Mouse (Mus musculus) forebrain, embryonic 14.5 days (tissue): Measurements from ENCODE around the gene Samd4. TPM values are rescaled to one million over a fixed set of nuclear protein-coding genes. Genes with fewer than 3 reads are reported as not detected.

ENCODE experiments used
- ATAC-seq: fragments of 200-750 bp; cut with Nextera tagmentation; 2 replicates; pipeline ENCODE4 v1.8.0; 2017; ENCODE audit warnings: mild to moderate bottlenecking, moderate library complexity
- DNase-seq: peaks from one replicate; pipeline ENCODE4 v3.0.0-alpha.2; 2015; ENCODE audit warnings: low spot score
- H3K27ac ChIP-seq: fragments of 300-500 bp; sonication (generic); 2 replicates; pipeline ENCODE4 v1.5.1; 2014; ENCODE audit warnings: low read depth, mild to moderate bottlenecking, control low read depth, low read length, moderate library complexity
- H3K27me3 ChIP-seq: fragments of 300-500 bp; sonication (generic); replicated peaks from 2 replicates; pipeline ENCODE4 v1.6.1; 2014; ENCODE audit warnings: low read length, control low read depth, mixed read lengths; ENCODE audit not compliant: control insufficient read depth, insufficient read depth
- H3K36me3 ChIP-seq: fragments of 300-500 bp; sonication (generic); 2 replicates; pipeline ENCODE4 v1.6.1; 2014; ENCODE audit warnings: low read length, control low read depth; ENCODE audit not compliant: control insufficient read depth, insufficient read depth
- H3K4me1 ChIP-seq: fragments of 300-500 bp; sonication (generic); 2 replicates; pipeline ENCODE4 v1.6.1; 2014; ENCODE audit warnings: antibody characterized with exemption, low read length, control low read depth; ENCODE audit not compliant: control insufficient read depth, insufficient read depth
- H3K4me2 ChIP-seq: fragments of 300-500 bp; sonication (generic); 2 replicates; pipeline ENCODE4 v1.6.1; 2014; ENCODE audit warnings: mild to moderate bottlenecking, control low read depth, low read length
- H3K4me3 ChIP-seq: fragments of 300-500 bp; sonication (generic); 2 replicates; pipeline ENCODE4 v1.5.1; 2014; ENCODE audit warnings: low read depth, low read length, control low read depth
- H3K9ac ChIP-seq: fragments of 300-500 bp; sonication (generic); 2 replicates; pipeline ENCODE4 v1.6.1; 2014; ENCODE audit warnings: mild to moderate bottlenecking, low read length, control low read depth, moderate library complexity
- H3K9me3 ChIP-seq: fragments of 300-500 bp; sonication (generic); replicated peaks from 2 replicates; pipeline ENCODE4 v1.6.1; 2016; ENCODE audit warnings: low read length, control low read depth, mixed read lengths; ENCODE audit not compliant: control insufficient read depth
- WGBS: fragments of 180-500 bp; shearing (Covaris S2); extraction: QIAGEN DNeasy Blood & Tissue Kit; methylation state at CpG from one replicate; pipeline ENCODE4 v1.1.7; 2014; 5-methylcytosine and 5-hydroxymethylcytosine counted together
- polyA plus RNA-seq: library from polyadenylated mRNA; unstranded; fragments of >200 nt; fragmentation: Nextera tagmentation; extraction: Ambion mirVana; gene quantifications from 2 replicates; pipeline ENCODE4 v1.2.1, GENCODE M21; 2014

Samd4 gene
- polyA plus RNA-seq, 1 experiment from 2014 or later, result 3.6 TPM

DNA sequence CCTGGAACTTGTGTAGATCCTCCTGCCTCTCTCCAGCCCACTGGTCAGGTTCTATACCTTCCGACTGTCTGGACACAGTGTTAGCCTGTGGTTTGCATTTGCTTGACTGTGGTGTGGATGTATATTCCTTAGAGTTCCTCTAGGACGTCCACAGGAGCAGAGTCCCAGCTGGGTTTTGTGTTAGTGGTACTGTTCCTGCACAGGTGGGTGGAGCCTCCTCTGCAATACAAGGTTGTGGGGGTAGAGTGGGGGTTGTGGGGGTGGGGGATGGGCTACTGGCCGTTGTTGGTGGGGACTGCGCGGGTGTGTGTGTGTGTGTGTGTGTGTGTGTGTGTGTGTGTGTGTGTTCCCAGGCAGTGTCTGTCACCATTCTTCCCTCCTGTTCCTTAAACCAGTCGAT lies 58.4 kb downstream of the Samd4 start:
- no peak overlapping the region for H3K4me3 ChIP-seq
- ATAC-seq (peak; percentile 41), DNase-seq (no peak)
- H3K27ac ChIP-seq, result no peak overlapping the region
- H3K36me3 ChIP-seq, result no peaks in the 10 kb centered on the region
- peaks cover 15% of the 10 kb centered on the region for H3K4me1 ChIP-seq
- H3K4me2 ChIP-seq, result no peak overlapping the region
- 21% methylated on average over 6 of the region's 6 CpGs for WGBS
- no peaks in the 10 kb centered on the region for H3K9me3 ChIP-seq
- H3K9ac ChIP-seq, result no peak overlapping the region
- no peaks in the 10 kb centered on the region for H3K27me3 ChIP-seq

DNA sequence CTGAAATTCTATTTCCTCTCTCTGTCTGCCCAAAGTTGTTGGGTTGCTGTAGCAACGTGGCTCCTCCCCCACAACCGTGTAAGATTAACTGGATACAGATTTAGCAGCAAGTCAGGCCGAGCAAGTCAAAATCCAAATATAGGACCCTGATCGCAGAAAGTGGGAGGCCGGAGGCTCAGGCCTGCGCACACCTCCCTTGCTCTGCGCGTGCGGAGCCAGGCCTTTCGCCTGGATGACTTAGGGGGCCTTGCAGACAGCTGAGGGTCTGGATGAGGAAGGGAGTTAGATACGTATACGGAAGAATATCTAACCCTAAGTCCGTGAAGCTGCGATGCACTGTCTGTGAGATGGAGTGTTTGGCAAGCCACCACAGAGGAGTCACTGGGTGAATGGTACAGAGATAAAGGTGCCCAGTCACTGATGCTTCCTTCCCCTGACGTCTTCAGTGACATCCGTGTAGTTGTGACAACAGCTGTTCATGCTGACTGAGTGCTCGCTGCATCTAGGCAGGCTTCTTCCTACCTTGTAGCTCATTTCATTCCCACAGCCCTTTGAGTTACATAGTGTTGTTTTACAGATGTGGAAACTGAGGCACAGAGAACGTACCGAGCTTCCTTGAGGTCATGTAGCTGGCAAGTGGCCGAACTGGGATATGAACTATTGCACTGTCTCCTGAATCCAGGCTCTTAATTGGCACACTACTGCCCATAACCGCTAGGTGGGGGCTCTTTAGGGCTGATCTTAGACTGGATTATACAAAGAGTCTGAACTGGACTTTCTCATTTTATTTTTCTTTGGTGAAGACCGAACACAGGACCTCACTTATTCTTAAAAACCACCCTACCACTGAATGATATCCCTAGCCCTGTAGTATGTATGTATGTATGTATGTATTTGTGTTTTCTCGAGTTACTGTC lies 59.5 kb downstream of the Samd4 start:
- H3K36me3 ChIP-seq, result no peaks in the 10 kb centered on the region
- 71% methylated on average over 23 of the region's 23 CpGs for WGBS
- peaks cover 15% of the 10 kb centered on the region for H3K4me1 ChIP-seq
- no peaks in the 10 kb centered on the region for H3K9me3 ChIP-seq
- ATAC-seq (peak; percentile 45; the same call in 1 of the 2 replicates), DNase-seq (peak; percentile 66)
- H3K9ac ChIP-seq, result no peak overlapping the region
- H3K4me2 ChIP-seq, result no peak overlapping the region
- no peaks in the 10 kb centered on the region for H3K27me3 ChIP-seq
- H3K4me3 ChIP-seq, result no peak overlapping the region
- no peak overlapping the region; the same call in 1 of the 2 replicates for H3K27ac ChIP-seq

- Histone ChIP-seq H3K27ac (no peak overlapping the region), H3K27me3 (no peaks in the 10 kb centered on the region), H3K4me3 (no peak overlapping the region), H3K4me1 (peaks cover 15% of the 10 kb centered on the region), H3K9me3 (no peaks in the 10 kb centered on the region), H3K4me2 (no peak overlapping the region), H3K36me3 (no peaks in the 10 kb centered on the region), H3K9ac (no peak overlapping the region)
- WGBS, result 79% methylated on average over 3 of the region's 3 CpGs
- ATAC-seq (no peak), DNase-seq (no peak)
Measured at GRCm38 (mm10) chr14:46944411-46944810, 61.8 kb downstream of the Samd4 start.

GRCm38 (mm10) chr14:46945903-46946490 lies 63.3 kb downstream of the Samd4 start:
- H3K9ac ChIP-seq, result no peak overlapping the region
- H3K9me3 ChIP-seq, result no peaks in the 10 kb centered on the region
- peak; percentile 67 for ATAC-seq
- no peak overlapping the region; the same call in 1 of the 2 replicates for H3K4me2 ChIP-seq
- H3K4me3 ChIP-seq, result no peak overlapping the region
- no peak overlapping the region for H3K27ac ChIP-seq
- H3K36me3 ChIP-seq, result no peaks in the 10 kb centered on the region
- DNase-seq, result peak; percentile 68
- H3K4me1 ChIP-seq, result peaks cover 13% of the 10 kb centered on the region
- H3K27me3 ChIP-seq, result no peaks in the 10 kb centered on the region
- WGBS, result 34% methylated on average over 10 of the region's 10 CpGs

DNA sequence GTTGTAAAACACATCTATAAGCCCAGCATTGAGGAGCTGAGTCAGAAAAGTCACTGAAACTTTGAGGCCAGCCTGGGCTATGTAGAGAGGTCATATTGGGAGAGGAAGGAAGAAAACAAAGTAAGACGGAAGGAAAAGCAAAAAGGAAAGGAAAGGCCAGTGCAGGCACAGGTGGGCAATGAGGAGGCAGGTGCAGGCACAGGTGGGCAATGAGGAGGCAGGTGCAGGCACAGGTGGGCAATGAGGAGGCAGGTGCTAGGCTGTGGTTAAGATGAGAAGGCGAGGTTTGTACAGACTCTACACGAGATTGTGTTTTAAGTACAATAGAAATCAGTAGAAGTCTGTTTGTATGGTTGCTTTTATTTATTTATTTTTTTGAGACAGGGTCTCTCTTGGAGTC lies 65.0 kb downstream of the Samd4 start:
- no peak for DNase-seq
- no peak overlapping the region for H3K4me2 ChIP-seq
- no peak for ATAC-seq
- WGBS, result 86% methylated on average over 3 of the region's 3 CpGs
- no peak overlapping the region for H3K9ac ChIP-seq
- no peaks in the 10 kb centered on the region for H3K36me3 ChIP-seq
- H3K27ac ChIP-seq, result no peak overlapping the region
- H3K9me3 ChIP-seq, result no peaks in the 10 kb centered on the region
- no peaks in the 10 kb centered on the region for H3K27me3 ChIP-seq
- H3K4me3 ChIP-seq, result no peak overlapping the region
- 0 out of 2 replicates have a peak, but pooled peaks cover 3% of the 10 kb centered on the region for H3K4me1 ChIP-seq

GRCm38 (mm10) chr14:46950527-46951384 lies 68.1 kb downstream of the Samd4 start:
- Histone ChIP-seq H3K36me3 (no peaks in the 10 kb centered on the region), H3K4me2 (no peak overlapping the region), H3K9ac (no peak overlapping the region), H3K4me3 (no peak overlapping the region), H3K27me3 (no peaks in the 10 kb centered on the region), H3K9me3 (no peaks in the 10 kb centered on the region), H3K4me1 (0 out of 2 replicates have a peak, but pooled peaks cover 3% of the 10 kb centered on the region), H3K27ac (no peak overlapping the region)
- DNase-seq (no peak), ATAC-seq (no peak)
- WGBS, result 75% methylated on average over 11 of the region's 11 CpGs

DNA sequence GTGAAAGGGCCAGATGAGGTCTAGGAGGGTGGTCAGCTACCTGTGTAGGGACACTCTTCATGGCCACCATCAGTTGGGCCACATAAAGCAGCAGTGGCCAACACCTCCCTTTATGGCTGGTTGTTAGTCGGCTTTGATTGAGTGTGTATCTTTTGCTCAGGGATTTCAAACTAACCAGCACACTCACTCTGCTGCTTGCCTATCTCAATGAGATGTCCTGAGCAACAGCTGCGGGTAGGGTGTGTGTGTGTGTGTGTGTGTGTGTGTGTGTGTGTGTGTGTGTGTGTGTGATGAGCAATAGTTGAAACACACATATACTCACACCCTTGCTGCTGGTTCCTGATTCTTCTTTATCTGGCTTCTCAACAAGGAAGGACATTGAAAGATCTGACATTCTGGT lies 69.6 kb downstream of the Samd4 start:
- Histone ChIP-seq H3K9ac (no peak overlapping the region), H3K4me1 (no peaks in the 10 kb centered on the region), H3K4me2 (no peak overlapping the region), H3K27me3 (no peaks in the 10 kb centered on the region), H3K4me3 (no peak overlapping the region), H3K36me3 (no peaks in the 10 kb centered on the region), H3K27ac (no peak overlapping the region), H3K9me3 (no peaks in the 10 kb centered on the region)
- DNase-seq, result no peak
- WGBS, result 86% methylated on average over 2 of the region's 2 CpGs
- no peak for ATAC-seq

- no peak for ATAC-seq
- Histone ChIP-seq H3K4me1 (no peaks in the 10 kb centered on the region), H3K9ac (no peak overlapping the region), H3K27me3 (no peaks in the 10 kb centered on the region), H3K36me3 (no peaks in the 10 kb centered on the region), H3K27ac (no peak overlapping the region), H3K9me3 (no peaks in the 10 kb centered on the region), H3K4me3 (no peak overlapping the region), H3K4me2 (no peak overlapping the region)
- WGBS, result 61% methylated on average over 2 of the region's 2 CpGs
- DNase-seq, result no peak
Measured at GRCm38 (mm10) chr14:46955109-46955508, 72.5 kb downstream of the Samd4 start.
